Mouse (Mus musculus): ENCODE measurements around the gene Abcg1. TPM values are rescaled to one million over a fixed set of nuclear protein-coding genes. Genes with fewer than 3 reads are reported as not detected.
A peak's percentile ranks its signal among the peaks of the same experiment; 100 is the strongest.

The Abcg1 gene
- 3.3 and 3.4 TPM in 2 replicates for polyA plus RNA-seq (2015; fragmentation: Nextera tagmentation; extraction: Ambion mirVana)

- no peak within 1 kb of the TSS; the same call in 1 of the 2 replicates for H3K27ac ChIP-seq (ENCODE audit: low read depth, low read length)
- TF ChIP-seq CTCF (IDR thresholded peaks at IDR 0.05; ENCODE audit: low read depth): peak; percentile 31; the same call in 1 of the 2 replicates
- ATAC-seq: peak; percentile 61
Measured at GRCm38 (mm10) chr17:31057151-31057890, at the start of gene Abcg1. TSS of gene Abcg1 (plus strand) at chr17:31057675.

GRCm38 (mm10) chr17:31008416-31008815 lies 49.1 kb upstream of the Abcg1 start:
- H3K9ac ChIP-seq (ENCODE audit: low read depth, low read length): no peak overlapping the region
- H3K27ac ChIP-seq (ENCODE audit: low read depth, low read length): no peak overlapping the region
- TF ChIP-seq CTCF (IDR thresholded peaks at IDR 0.05; ENCODE audit: low read depth): no peak
- no peak overlapping the region for H3K4me2 ChIP-seq (replicated peaks; ENCODE audit: low read depth)
- no peak for ATAC-seq
- H3K9me3 ChIP-seq (ENCODE audit: control insufficient read depth): no peaks in the 10 kb centered on the region
- WGBS: 88% methylated on average over 8 of the region's 8 CpGs
- no peaks in the 10 kb centered on the region for H3K27me3 ChIP-seq (replicated peaks; ENCODE audit: control insufficient read depth, insufficient read depth, low read length)
- H3K36me3 ChIP-seq (ENCODE audit: control insufficient read depth, insufficient read depth): no peaks in the 10 kb centered on the region
- no peaks in the 10 kb centered on the region for H3K4me1 ChIP-seq (replicated peaks; ENCODE audit: control insufficient read depth, insufficient read depth, low read length)
- H3K4me3 ChIP-seq (ENCODE audit: low read depth, low read length): no peak overlapping the region

More at GRCm38 (mm10) chr17:31057151-31057890, at the start of gene Abcg1:
- 5% methylated on average over 39 of the region's 49 CpGs for WGBS
- no peaks in the 10 kb centered on the region for H3K4me1 ChIP-seq (replicated peaks; ENCODE audit: control insufficient read depth, insufficient read depth, low read length)
- 0 out of 2 replicates have a peak, but pooled peaks cover 7% of the 10 kb centered on the region for H3K9me3 ChIP-seq (ENCODE audit: control insufficient read depth)
- H3K4me3 ChIP-seq (ENCODE audit: low read depth, low read length): peak within 1 kb of the TSS; percentile 45
- peaks cover 35% of the 10 kb centered on the region for H3K27me3 ChIP-seq (replicated peaks; ENCODE audit: control insufficient read depth, insufficient read depth, low read length)
- H3K9ac ChIP-seq (ENCODE audit: low read depth, low read length): no peak within 1 kb of the TSS
- no peaks in the 10 kb centered on the region for H3K36me3 ChIP-seq (ENCODE audit: control insufficient read depth, insufficient read depth)
- H3K4me2 ChIP-seq (replicated peaks; ENCODE audit: low read depth): peak within 1 kb of the TSS; percentile 77

GRCm38 (mm10) chr17:31011551-31012394 lies 45.7 kb upstream of the Abcg1 start:
- Histone ChIP-seq H3K4me3 (ENCODE audit: low read depth, low read length) (no peak overlapping the region), H3K36me3 (ENCODE audit: control insufficient read depth, insufficient read depth) (no peaks in the 10 kb centered on the region), H3K27ac (ENCODE audit: low read depth, low read length) (no peak overlapping the region), H3K27me3 (replicated peaks; ENCODE audit: control insufficient read depth, insufficient read depth, low read length) (no peaks in the 10 kb centered on the region), H3K4me2 (replicated peaks; ENCODE audit: low read depth) (no peak overlapping the region), H3K4me1 (replicated peaks; ENCODE audit: control insufficient read depth, insufficient read depth, low read length) (no peaks in the 10 kb centered on the region), H3K9me3 (ENCODE audit: control insufficient read depth) (no peaks in the 10 kb centered on the region), H3K9ac (ENCODE audit: low read depth, low read length) (no peak overlapping the region)
- whole genome bisulfite sequencing: 33% methylated on average over 9 of the region's 9 CpGs
- no peak for ATAC-seq
- TF ChIP-seq CTCF (IDR thresholded peaks at IDR 0.05; ENCODE audit: low read depth): peak; percentile 96

- TF ChIP-seq CTCF (IDR thresholded peaks at IDR 0.05; ENCODE audit: low read depth): peak; percentile 77
- no peak for ATAC-seq
- WGBS: 57% methylated on average over 4 of the region's 4 CpGs
- Histone ChIP-seq H3K9ac (ENCODE audit: low read depth, low read length) (no peak overlapping the region), H3K27me3 (replicated peaks; ENCODE audit: control insufficient read depth, insufficient read depth, low read length) (no peaks in the 10 kb centered on the region), H3K27ac (ENCODE audit: low read depth, low read length) (no peak overlapping the region), H3K4me3 (ENCODE audit: low read depth, low read length) (no peak overlapping the region), H3K4me1 (replicated peaks; ENCODE audit: control insufficient read depth, insufficient read depth, low read length) (no peaks in the 10 kb centered on the region), H3K9me3 (ENCODE audit: control insufficient read depth) (no peaks in the 10 kb centered on the region), H3K4me2 (replicated peaks; ENCODE audit: low read depth) (no peak overlapping the region), H3K36me3 (ENCODE audit: control insufficient read depth, insufficient read depth) (no peaks in the 10 kb centered on the region)
Measured at GRCm38 (mm10) chr17:31018267-31018666, 39.2 kb upstream of the Abcg1 start.

GRCm38 (mm10) chr17:31019505-31019904 lies 38.0 kb upstream of the Abcg1 start:
- WGBS: 15% methylated on average over 2 of the region's 2 CpGs
- no peak overlapping the region for H3K9ac ChIP-seq (ENCODE audit: low read depth, low read length)
- H3K4me2 ChIP-seq (replicated peaks; ENCODE audit: low read depth): no peak overlapping the region
- no peak overlapping the region for H3K27ac ChIP-seq (ENCODE audit: low read depth, low read length)
- ATAC-seq: no peak
- no peak overlapping the region for H3K4me3 ChIP-seq (ENCODE audit: low read depth, low read length)
- H3K9me3 ChIP-seq (ENCODE audit: control insufficient read depth): no peaks in the 10 kb centered on the region
- no peaks in the 10 kb centered on the region for H3K4me1 ChIP-seq (replicated peaks; ENCODE audit: control insufficient read depth, insufficient read depth, low read length)
- H3K27me3 ChIP-seq (replicated peaks; ENCODE audit: control insufficient read depth, insufficient read depth, low read length): no peaks in the 10 kb centered on the region
- H3K36me3 ChIP-seq (ENCODE audit: control insufficient read depth, insufficient read depth): no peaks in the 10 kb centered on the region
- TF ChIP-seq CTCF (IDR thresholded peaks at IDR 0.05; ENCODE audit: low read depth): peak; percentile 87

- WGBS: 68% methylated on average over 2 of the region's 2 CpGs
- Histone ChIP-seq H3K27ac (ENCODE audit: low read depth, low read length) (no peak overlapping the region), H3K4me3 (ENCODE audit: low read depth, low read length) (no peak overlapping the region), H3K27me3 (replicated peaks; ENCODE audit: control insufficient read depth, insufficient read depth, low read length) (no peaks in the 10 kb centered on the region), H3K9ac (ENCODE audit: low read depth, low read length) (no peak overlapping the region), H3K4me1 (replicated peaks; ENCODE audit: control insufficient read depth, insufficient read depth, low read length) (no peaks in the 10 kb centered on the region), H3K4me2 (replicated peaks; ENCODE audit: low read depth) (no peak overlapping the region), H3K36me3 (ENCODE audit: control insufficient read depth, insufficient read depth) (no peaks in the 10 kb centered on the region), H3K9me3 (ENCODE audit: control insufficient read depth) (no peaks in the 10 kb centered on the region)
- no peak for TF ChIP-seq CTCF (IDR thresholded peaks at IDR 0.05; ENCODE audit: low read depth)
- no peak for ATAC-seq
Measured at GRCm38 (mm10) chr17:31020078-31020477, 37.4 kb upstream of the Abcg1 start.

Data from intestine, postnatal 0 days (tissue).